Mouse (Mus musculus) E14TG2a.4 (cell line): Measurements from ENCODE around the gene Kif1b.

Experiments
- CTCF ChIP-seq: conservative IDR thresholded peaks from 2 replicates; pipeline ENCODE4 v1.5.1; 2014; ENCODE audit warnings: low read length
- NANOG ChIP-seq: IDR thresholded peaks from 2 replicates; pipeline ENCODE4 v1.6.1; 2014; ENCODE audit warnings: borderline replicate concordance, low read length, mixed read lengths

- TF ChIP-seq CTCF (no peak), NANOG (no peak)
Measured at GRCm38 (mm10) chr4:149334881-149335280, 27.4 kb upstream of the Kif1b start.
